Mouse (Mus musculus): Measurements from ENCODE around the gene Sult1d1. TPM values are rescaled to one million over a fixed set of nuclear protein-coding genes. Genes with fewer than 3 reads are reported as not detected.
"Not testable (repeated sequence)": the region's sequence is repeated elsewhere in the genome, so short reads cannot be mapped to it uniquely, and the experiment has no call there.

Gene Sult1d1
- total and polyA plus RNA-seq, 2 experiments from 2014 or later, result not detected

DNA sequence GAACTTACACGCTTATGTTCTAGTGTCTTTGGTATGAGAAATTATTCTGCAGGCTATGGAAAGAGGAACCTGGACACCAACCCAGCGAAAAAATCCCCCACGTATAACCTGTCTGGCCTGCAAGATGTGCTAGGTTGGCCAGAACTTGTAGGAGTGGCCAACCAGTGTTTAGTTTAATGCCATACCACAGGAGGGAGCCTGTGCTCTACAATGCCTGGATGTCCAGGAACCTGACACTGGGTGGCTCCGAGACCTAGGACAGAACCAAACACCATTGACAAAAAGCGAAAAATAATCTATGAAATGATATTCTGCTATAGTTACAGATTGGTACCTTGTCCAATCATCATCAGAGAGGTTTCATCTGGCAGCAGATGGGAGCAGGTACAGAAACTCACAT lies 8.7 kb downstream of the Sult1d1 start:
- no peaks in the 10 kb centered on the region for H3K27me3 ChIP-seq (ENCODE audit: insufficient read depth, low read length)
- 77% methylated on average over 5 of the region's 5 CpGs for WGBS
- H3K4me3 ChIP-seq (ENCODE audit: low read length), result no peak overlapping the region
- no peaks in the 10 kb centered on the region for H3K36me3 ChIP-seq (ENCODE audit: insufficient read depth, low read length)
- no peaks in the 10 kb centered on the region for H3K9me3 ChIP-seq (ENCODE audit: low read length)
- TF ChIP-seq CTCF (IDR thresholded peaks at IDR 0.05; ENCODE audit: low read depth), result no peak
- no peak for ATAC-seq
- H3K4me1 ChIP-seq (ENCODE audit: insufficient read depth, low read length), result no peaks in the 10 kb centered on the region
- H3K9ac ChIP-seq (replicated peaks; ENCODE audit: low read length), result no peak overlapping the region
- H3K4me2 ChIP-seq (ENCODE audit: low read depth, low read length), result no peak overlapping the region
- no peak for DNase-seq (ENCODE audit: low spot score)
- H3K27ac ChIP-seq, result no peak overlapping the region

DNA sequence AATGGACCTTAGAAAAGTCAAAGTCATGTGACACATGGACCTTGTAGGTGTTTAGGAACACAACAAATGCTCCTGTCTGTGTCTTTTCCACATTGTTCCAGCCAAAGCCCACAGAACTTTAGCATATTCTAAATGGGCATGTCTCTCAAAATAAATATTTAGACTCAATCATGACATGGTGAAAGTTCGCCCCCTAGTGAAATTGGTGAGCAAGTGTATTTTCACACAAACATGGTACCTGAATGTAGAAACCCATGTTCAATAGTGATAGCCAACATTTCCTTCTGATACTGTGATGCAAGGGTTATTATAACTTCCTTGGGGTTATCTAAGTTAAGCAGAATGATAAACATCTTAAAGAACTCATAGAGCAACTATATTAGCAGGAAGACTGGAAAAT lies 17.9 kb downstream of the Sult1d1 start:
- H3K27me3 ChIP-seq (ENCODE audit: insufficient read depth, low read length), result no peaks in the 10 kb centered on the region
- no peak for TF ChIP-seq CTCF (IDR thresholded peaks at IDR 0.05; ENCODE audit: low read depth)
- no peaks in the 10 kb centered on the region for H3K36me3 ChIP-seq (ENCODE audit: insufficient read depth, low read length)
- no peaks in the 10 kb centered on the region for H3K9me3 ChIP-seq (ENCODE audit: low read length)
- no peak overlapping the region for H3K9ac ChIP-seq (replicated peaks; ENCODE audit: low read length)
- H3K4me2 ChIP-seq (ENCODE audit: low read depth, low read length), result no peak overlapping the region
- ATAC-seq, result no peak
- H3K27ac ChIP-seq, result no peak overlapping the region
- no peak for DNase-seq (ENCODE audit: low spot score)
- H3K4me3 ChIP-seq (ENCODE audit: low read length), result no peak overlapping the region
- WGBS, result 27% methylated on average over 1 of the region's 1 CpGs
- H3K4me1 ChIP-seq (ENCODE audit: insufficient read depth, low read length), result no peaks in the 10 kb centered on the region

DNA sequence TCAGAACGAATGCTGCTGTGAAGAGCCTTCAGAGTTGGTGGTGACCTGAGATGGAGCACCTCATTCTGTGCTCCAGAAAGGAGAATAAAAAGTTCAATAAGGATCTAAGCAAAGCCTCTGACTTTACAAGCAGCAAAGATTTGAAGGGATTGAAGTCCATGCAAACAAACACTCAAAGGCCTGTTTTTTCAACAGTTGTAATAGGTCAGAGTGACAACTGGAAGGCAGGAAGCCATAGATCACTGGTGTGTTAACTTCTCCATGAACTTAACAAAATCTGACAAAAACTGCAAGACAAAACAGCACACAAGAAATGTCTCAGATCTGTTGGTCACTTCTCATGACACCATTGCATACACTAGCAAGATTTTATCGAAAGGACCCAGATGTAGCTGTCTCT lies 30.7 kb downstream of the Sult1d1 start, which contains the start of gene Sult1b1:
Gene Sult1b1, minus strand, starts transcription at position 85 of the 400 bp plus-strand sequence.
- Histone ChIP-seq H3K27ac (no peak within 1 kb of the TSS), H3K36me3 (ENCODE audit: insufficient read depth, low read length) (no peaks in the 10 kb centered on the region), H3K27me3 (ENCODE audit: insufficient read depth, low read length) (no peaks in the 10 kb centered on the region), H3K4me2 (ENCODE audit: low read depth, low read length) (no peak within 1 kb of the TSS), H3K4me1 (ENCODE audit: insufficient read depth, low read length) (no peaks in the 10 kb centered on the region), H3K4me3 (ENCODE audit: low read length) (no peak within 1 kb of the TSS), H3K9me3 (ENCODE audit: low read length) (no peaks in the 10 kb centered on the region), H3K9ac (replicated peaks; ENCODE audit: low read length) (no peak within 1 kb of the TSS)
- ATAC-seq (no peak), DNase-seq (ENCODE audit: low spot score) (no peak)
- TF ChIP-seq CTCF (IDR thresholded peaks at IDR 0.05; ENCODE audit: low read depth), result no peak
- 99% methylated on average over 2 of the region's 2 CpGs for WGBS

- Histone ChIP-seq H3K9ac (replicated peaks; ENCODE audit: low read length) (no peak overlapping the region), H3K27me3 (ENCODE audit: insufficient read depth, low read length) (no peaks in the 10 kb centered on the region), H3K27ac (no peak overlapping the region), H3K36me3 (ENCODE audit: insufficient read depth, low read length) (no peaks in the 10 kb centered on the region), H3K4me1 (ENCODE audit: insufficient read depth, low read length) (no peaks in the 10 kb centered on the region), H3K9me3 (ENCODE audit: low read length) (no peaks in the 10 kb centered on the region), H3K4me2 (ENCODE audit: low read depth, low read length) (no peak overlapping the region), H3K4me3 (ENCODE audit: low read length) (no peak overlapping the region)
- TF ChIP-seq CTCF (IDR thresholded peaks at IDR 0.05; ENCODE audit: low read depth), result no peak
- WGBS, result 52% methylated on average over 4 of the region's 4 CpGs
- no peak for ATAC-seq
- no peak for DNase-seq (ENCODE audit: low spot score)
Measured at GRCm38 (mm10) chr5:87535994-87536644, 32.7 kb downstream of the Sult1d1 start.

DNA sequence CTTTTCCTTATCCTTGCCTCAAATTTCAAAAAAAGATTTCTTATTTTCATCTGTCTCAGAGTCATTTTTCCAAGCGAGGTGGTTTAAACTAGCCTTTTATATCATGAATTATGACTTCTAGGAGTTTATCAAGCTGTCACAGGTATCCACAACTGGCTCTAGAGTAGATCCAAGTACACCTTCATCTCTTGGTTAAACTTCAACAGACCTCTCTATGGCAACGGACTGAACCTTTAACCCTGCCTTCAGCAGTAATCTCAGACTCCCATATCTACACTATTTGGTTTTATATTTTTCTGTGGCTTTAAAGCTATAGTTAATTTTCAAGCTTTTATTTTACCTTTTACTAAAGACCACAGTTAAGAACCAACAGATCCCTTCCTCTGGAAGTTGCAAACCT lies 36.5 kb downstream of the Sult1d1 start:
- 78% methylated on average over 2 of the region's 2 CpGs for WGBS
- H3K4me2 ChIP-seq (ENCODE audit: low read depth, low read length), result no peak overlapping the region
- no peak overlapping the region for H3K4me3 ChIP-seq (ENCODE audit: low read length)
- H3K9ac ChIP-seq (replicated peaks; ENCODE audit: low read length), result no peak overlapping the region
- H3K9me3 ChIP-seq (ENCODE audit: low read length), result no peaks in the 10 kb centered on the region
- H3K4me1 ChIP-seq (ENCODE audit: insufficient read depth, low read length), result no peaks in the 10 kb centered on the region
- DNase-seq (ENCODE audit: low spot score) (no peak), ATAC-seq (no peak)
- H3K27me3 ChIP-seq (ENCODE audit: insufficient read depth, low read length), result no peaks in the 10 kb centered on the region
- no peaks in the 10 kb centered on the region for H3K36me3 ChIP-seq (ENCODE audit: insufficient read depth, low read length)
- no peak overlapping the region for H3K27ac ChIP-seq
- TF ChIP-seq CTCF (IDR thresholded peaks at IDR 0.05; ENCODE audit: low read depth), result no peak

DNA sequence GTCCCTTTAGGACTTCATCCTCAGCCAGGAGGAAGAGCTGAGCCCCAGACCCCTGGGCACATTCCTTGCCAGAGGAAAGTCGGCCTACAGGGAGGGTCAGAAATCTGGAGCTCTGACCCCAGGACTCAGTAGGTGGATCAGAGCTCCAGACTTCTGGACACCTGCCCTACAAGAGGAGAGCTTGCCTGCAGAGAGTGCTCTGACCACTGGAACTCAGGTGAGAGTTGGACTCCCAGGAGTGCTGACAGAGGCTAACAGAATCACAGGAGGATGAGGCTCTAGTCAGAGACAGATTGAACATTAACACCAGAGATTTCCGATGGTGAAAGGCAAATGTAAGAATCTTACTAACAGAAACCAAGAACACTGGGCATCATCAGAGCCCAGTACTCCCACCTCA lies 45.3 kb downstream of the Sult1d1 start:
- not testable (repeated sequence) for H3K4me3 ChIP-seq (ENCODE audit: low read length); H3K4me2 ChIP-seq (ENCODE audit: low read depth, low read length); H3K27me3 ChIP-seq (ENCODE audit: insufficient read depth, low read length); H3K9ac ChIP-seq (replicated peaks; ENCODE audit: low read length); H3K4me1 ChIP-seq (ENCODE audit: insufficient read depth, low read length); DNase-seq (ENCODE audit: low spot score); ATAC-seq; H3K27ac ChIP-seq; H3K36me3 ChIP-seq (ENCODE audit: insufficient read depth, low read length); H3K9me3 ChIP-seq (ENCODE audit: low read length)
- WGBS, result 92% methylated on average over 2 of the region's 2 CpGs

GRCm38 (mm10) chr5:87505776-87506458 lies 62.9 kb downstream of the Sult1d1 start:
- H3K4me3 ChIP-seq (ENCODE audit: low read length), result no peak overlapping the region
- ATAC-seq (no peak), DNase-seq (ENCODE audit: low spot score) (no peak)
- H3K4me1 ChIP-seq (ENCODE audit: insufficient read depth, low read length), result no peaks in the 10 kb centered on the region
- TF ChIP-seq CTCF (IDR thresholded peaks at IDR 0.05; ENCODE audit: low read depth), result no peak
- H3K9ac ChIP-seq (replicated peaks; ENCODE audit: low read length), result no peak overlapping the region
- H3K9me3 ChIP-seq (ENCODE audit: low read length), result no peaks in the 10 kb centered on the region
- no peaks in the 10 kb centered on the region for H3K27me3 ChIP-seq (ENCODE audit: insufficient read depth, low read length)
- no peak overlapping the region for H3K4me2 ChIP-seq (ENCODE audit: low read depth, low read length)
- WGBS, result 57% methylated on average over 4 of the region's 4 CpGs
- no peak overlapping the region for H3K27ac ChIP-seq
- no peaks in the 10 kb centered on the region for H3K36me3 ChIP-seq (ENCODE audit: insufficient read depth, low read length)

Small RNA genes lying within 50 kb of the gene (microRNA-seq; reads per million reads assigned to microRNA genes)
- 0 reads per million in 2 experiments for gene Mir3969

Other genes starting within 250 kb of the Sult1d1 start
- gene Ugt2a3, start 231.8 kb downstream of the Sult1d1 start, total RNA-seq (2014; rRNA removed), result not detected in 2 replicates
- not detected in 2 replicates for gene Ugt2a3, start 231.8 kb downstream of the Sult1d1 start, polyA plus RNA-seq (2015; fragmentation: Nextera tagmentation; extraction: Ambion mirVana)
- not detected in 2 replicates for gene Ugt2b38, start 144.8 kb downstream of the Sult1d1 start, total RNA-seq (2014; rRNA removed)
- not detected in 2 replicates for gene Ugt2b38, start 144.8 kb downstream of the Sult1d1 start, polyA plus RNA-seq (2015; fragmentation: Nextera tagmentation; extraction: Ambion mirVana)
- 0.36 TPM in 1 of 2 replicates, not detected in the other for gene Ugt2a2, start 86.8 kb downstream of the Sult1d1 start, total RNA-seq (2014; rRNA removed)
- gene Ugt2a2, start 86.8 kb downstream of the Sult1d1 start, polyA plus RNA-seq (2015; fragmentation: Nextera tagmentation; extraction: Ambion mirVana), result 0.14 TPM in 1 of 2 replicates, not detected in the other
- gene Gm43638, start 82.2 kb downstream of the Sult1d1 start, total RNA-seq (2014; rRNA removed), result not detected in 2 replicates
- not detected in 2 replicates for gene Gm43638, start 82.2 kb downstream of the Sult1d1 start, polyA plus RNA-seq (2015; fragmentation: Nextera tagmentation; extraction: Ambion mirVana)
- gene Ugt2a1, start 78.2 kb downstream of the Sult1d1 start, total RNA-seq (2014; rRNA removed), result not detected in 2 replicates
- gene Ugt2a1, start 78.2 kb downstream of the Sult1d1 start, polyA plus RNA-seq (2015; fragmentation: Nextera tagmentation; extraction: Ambion mirVana), result not detected in 2 replicates
- not detected in 2 replicates for gene Sult1b1, start 30.8 kb downstream of the Sult1d1 start, total RNA-seq (2014; rRNA removed)
- not detected in 2 replicates for gene Sult1b1, start 30.8 kb downstream of the Sult1d1 start, polyA plus RNA-seq (2015; fragmentation: Nextera tagmentation; extraction: Ambion mirVana)
- not detected in 2 replicates for gene Sult1e1, start 22.6 kb upstream of the Sult1d1 start, total RNA-seq (2014; rRNA removed)
- not detected in 2 replicates for gene Sult1e1, start 22.6 kb upstream of the Sult1d1 start, polyA plus RNA-seq (2015; fragmentation: Nextera tagmentation; extraction: Ambion mirVana)
- gene Csn1s1, start 97.2 kb upstream of the Sult1d1 start, total RNA-seq (2014; rRNA removed), result not detected in 2 replicates
- 0.18 TPM in 1 of 2 replicates, not detected in the other for gene Csn1s1, start 97.2 kb upstream of the Sult1d1 start, polyA plus RNA-seq (2015; fragmentation: Nextera tagmentation; extraction: Ambion mirVana)
- gene Csn2, start 130.6 kb upstream of the Sult1d1 start, total RNA-seq (2014; rRNA removed), result not detected in 2 replicates
- gene Csn2, start 130.6 kb upstream of the Sult1d1 start, polyA plus RNA-seq (2015; fragmentation: Nextera tagmentation; extraction: Ambion mirVana), result not detected in 2 replicates
- gene Csn1s2a, start 205.5 kb upstream of the Sult1d1 start, total RNA-seq (2014; rRNA removed), result not detected in 2 replicates
- not detected in 2 replicates for gene Csn1s2a, start 205.5 kb upstream of the Sult1d1 start, polyA plus RNA-seq (2015; fragmentation: Nextera tagmentation; extraction: Ambion mirVana)
- gene Csn1s2b, start 239.1 kb upstream of the Sult1d1 start, total RNA-seq (2014; rRNA removed), result not detected in 2 replicates
- gene Csn1s2b, start 239.1 kb upstream of the Sult1d1 start, polyA plus RNA-seq (2015; fragmentation: Nextera tagmentation; extraction: Ambion mirVana), result not detected in 2 replicates